Mouse (Mus musculus) lung, adult 2 months (tissue): ENCODE data around the gene Gan. TPM values are rescaled to one million over a fixed set of nuclear protein-coding genes. Genes with fewer than 3 reads are reported as not detected.

ENCODE experiments used
- DNase-seq: peaks from one replicate; pipeline ENCODE4 v3.0.0; 2022
- H3K4me1 ChIP-seq: fragments of 200-500 bp; 2 replicates; pipeline ENCODE4 v1.6.1; 2011; ENCODE audit warnings: low read length; ENCODE audit not compliant: control insufficient read depth, insufficient read depth
- H3K4me3 ChIP-seq: fragments of 200-500 bp; replicated peaks from 2 replicates; pipeline ENCODE3; 2011; ENCODE audit warnings: low read depth, mild to moderate bottlenecking, control low read depth, low read length; ENCODE audit errors: extremely low read depth
- CTCF ChIP-seq: fragments of 200-500 bp; IDR thresholded peaks from 2 replicates; pipeline ENCODE4 v1.5.1; 2011; ENCODE audit warnings: mild to moderate bottlenecking, low read length, control low read depth; ENCODE audit not compliant: insufficient read depth
- POLR2A ChIP-seq: fragments of 200-500 bp; IDR thresholded peaks from 2 replicates; pipeline ENCODE4 v1.6.1; 2011; ENCODE audit warnings: low read depth, mild to moderate bottlenecking, control low read depth, low read length, borderline replicate concordance; ENCODE audit errors: extremely low read depth
- WGBS: fragments of 180-500 bp; shearing (Covaris S2); methylation state at CpG from one replicate; pipeline ENCODE4 v1.1.7; 2018; 5-methylcytosine and 5-hydroxymethylcytosine counted together
- polyA plus RNA-seq: library from polyadenylated mRNA; depleted of rRNA; stranded (reverse); fragments of >200 nt; gene quantifications from 2 replicates; pipeline ENCODE4 v1.2.3, GENCODE M21; 2012

Gene Gan
- polyA plus RNA-seq, 1 experiment: 8.6 TPM

- TF ChIP-seq POLR2A (no peak), CTCF (no peak)
- 53% methylated on average over 13 of the region's 13 CpGs for WGBS
- Histone ChIP-seq H3K4me1 (0 out of 2 replicates have a peak, but pooled peaks cover 3% of the 10 kb centered on the region), H3K4me3 (no peak overlapping the region)
- no peak for DNase-seq
These were observed 33.9 kb upstream of the Gan start for GRCm38 (mm10) chr8:117123850-117124633.

DNA sequence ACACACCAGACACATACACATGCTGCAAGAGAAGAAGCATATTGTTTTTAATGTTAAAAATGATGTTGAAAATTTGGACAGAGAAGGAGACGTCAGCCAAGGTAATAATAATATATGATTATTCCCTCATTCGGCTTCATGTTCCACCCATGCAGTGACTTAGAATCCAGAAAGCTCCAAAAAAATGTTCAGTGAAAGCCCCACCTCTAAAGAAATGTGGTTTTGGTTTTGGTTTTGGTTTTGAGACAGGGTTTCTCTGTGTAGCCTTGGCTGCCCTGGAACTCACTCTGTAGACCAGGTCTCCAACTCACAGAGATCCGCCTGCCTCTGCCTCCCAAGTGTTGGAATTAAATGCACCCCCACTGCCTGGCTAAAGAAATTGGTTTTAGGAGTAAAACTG, 32.1 kb upstream of the Gan start:
- H3K4me1 ChIP-seq: 0 out of 2 replicates have a peak, but pooled peaks cover 3% of the 10 kb centered on the region
- no peak for DNase-seq
- no peak overlapping the region for H3K4me3 ChIP-seq
- WGBS: 87% methylated on average over 3 of the region's 3 CpGs
- no peak for TF ChIP-seq POLR2A
- TF ChIP-seq CTCF: no peak

DNA sequence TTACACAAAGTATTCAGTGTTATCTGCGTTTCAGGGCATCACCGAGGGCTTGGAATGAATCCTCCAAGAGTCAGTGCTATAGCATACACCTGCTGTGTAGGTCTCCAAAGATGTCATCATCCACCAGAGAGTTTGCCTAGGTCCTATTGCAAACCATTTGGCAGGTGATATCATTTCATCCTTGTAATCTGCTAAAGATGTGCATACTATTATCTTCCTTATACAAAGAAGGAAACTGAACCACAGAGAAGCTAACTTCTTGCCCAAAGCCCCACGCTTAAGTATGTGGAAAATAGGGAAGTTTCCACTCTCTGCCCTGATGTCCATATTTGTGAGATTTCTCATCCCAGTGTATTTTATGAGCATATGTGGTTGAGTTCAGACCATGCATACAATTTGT, 31.5 kb upstream of the Gan start:
- Histone ChIP-seq H3K4me1 (0 out of 2 replicates have a peak, but pooled peaks cover 3% of the 10 kb centered on the region), H3K4me3 (no peak overlapping the region)
- 88% methylated on average over 3 of the region's 3 CpGs for WGBS
- DNase-seq: no peak
- TF ChIP-seq POLR2A (no peak), CTCF (no peak)

GRCm38 (mm10) chr8:117127063-117127462, 30.9 kb upstream of the Gan start:
- WGBS: 80% methylated on average over 8 of the region's 8 CpGs
- TF ChIP-seq POLR2A (no peak), CTCF (peak; percentile 35; the same call in 1 of the 2 replicates)
- H3K4me3 ChIP-seq: no peak overlapping the region
- no peak for DNase-seq
- 0 out of 2 replicates have a peak, but pooled peaks cover 3% of the 10 kb centered on the region for H3K4me1 ChIP-seq

DNA sequence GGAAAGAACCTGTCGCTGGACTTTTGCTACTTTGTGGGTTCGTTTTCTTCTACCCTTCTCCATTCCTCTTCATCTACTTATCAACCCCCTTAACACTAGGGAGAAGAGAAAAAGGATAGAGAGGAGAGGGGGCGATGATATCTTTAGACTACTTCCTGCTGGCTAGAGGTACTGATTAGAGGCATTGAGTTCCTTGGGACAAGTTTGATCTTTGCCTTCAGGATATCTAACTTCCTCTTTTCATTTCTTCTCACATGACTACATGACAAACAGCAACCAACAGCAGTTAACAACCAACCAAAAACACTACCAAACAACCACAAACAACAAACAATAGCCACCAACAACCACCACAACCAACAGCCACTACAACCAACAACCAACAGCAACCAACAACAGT, 24.2 kb upstream of the Gan start:
- H3K4me3 ChIP-seq: no peak overlapping the region
- no peaks in the 10 kb centered on the region for H3K4me1 ChIP-seq
- WGBS: 72% methylated on average over 3 of the region's 3 CpGs
- no peak for DNase-seq
- TF ChIP-seq CTCF (no peak), POLR2A (no peak)

DNA sequence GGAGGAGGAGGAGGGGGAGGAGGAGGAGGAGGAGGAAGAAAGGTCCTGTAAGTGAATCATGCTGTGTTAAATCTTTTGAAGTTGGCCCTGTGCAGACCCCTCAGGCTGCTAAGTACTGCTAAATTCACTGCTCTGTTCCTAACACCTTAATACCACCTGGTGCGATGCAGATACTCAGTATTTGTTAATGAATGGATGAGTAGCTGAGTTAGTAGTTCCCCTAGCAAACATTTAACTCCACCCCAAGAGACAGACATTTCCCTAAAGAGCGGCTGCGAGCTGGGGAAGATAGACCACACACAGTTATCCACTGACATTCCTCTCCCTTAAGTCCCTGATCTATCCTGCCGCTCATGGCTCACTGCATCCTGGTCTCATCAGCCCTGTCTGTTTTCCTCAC, 21.6 kb upstream of the Gan start:
- 57% methylated on average over 4 of the region's 4 CpGs for WGBS
- H3K4me1 ChIP-seq: no peaks in the 10 kb centered on the region
- no peak overlapping the region for H3K4me3 ChIP-seq
- TF ChIP-seq POLR2A: no peak
- no peak for TF ChIP-seq CTCF
- DNase-seq: no peak

GRCm38 (mm10) chr8:117136763-117137162, 21.2 kb upstream of the Gan start:
- no peaks in the 10 kb centered on the region for H3K4me1 ChIP-seq
- WGBS: 33% methylated on average over 2 of the region's 2 CpGs
- no peak overlapping the region for H3K4me3 ChIP-seq
- TF ChIP-seq CTCF (no peak), POLR2A (no peak)
- no peak for DNase-seq

- TF ChIP-seq CTCF (no peak), POLR2A (no peak)
- 36% methylated on average over 11 of the region's 11 CpGs for WGBS
- Histone ChIP-seq H3K4me3 (no peak overlapping the region), H3K4me1 (no peaks in the 10 kb centered on the region)
- DNase-seq: no peak
These were observed 20.6 kb upstream of the Gan start for GRCm38 (mm10) chr8:117137357-117137756.

- no peaks in the 10 kb centered on the region for H3K4me1 ChIP-seq
- TF ChIP-seq POLR2A (no peak), CTCF (0 out of 2 replicates have a peak, but pooled peaks have one; percentile 9)
- no peak overlapping the region for H3K4me3 ChIP-seq
- no peak for DNase-seq
- WGBS: 92% methylated on average over 6 of the region's 6 CpGs
These were observed 9.4 kb upstream of the Gan start for GRCm38 (mm10) chr8:117148520-117148919.

DNA sequence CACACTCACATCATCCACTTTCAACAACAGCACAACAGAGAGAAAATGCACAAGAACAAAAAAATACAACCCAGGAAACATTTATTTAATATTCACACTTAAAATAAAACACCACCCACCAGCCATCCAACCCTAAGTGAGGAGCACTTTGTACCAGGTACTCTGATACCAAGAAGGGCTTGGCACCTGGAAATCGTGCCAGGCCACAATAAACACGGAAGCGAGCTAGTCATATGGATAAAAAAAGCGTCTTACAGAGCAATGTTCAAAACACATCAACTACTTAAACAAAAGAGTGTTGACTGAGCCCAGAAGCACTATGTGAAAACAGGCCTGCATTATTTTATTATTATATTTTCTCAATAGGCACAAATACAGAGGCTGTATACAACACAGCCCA, 1.8 kb upstream of the Gan start:
- 62% methylated on average over 4 of the region's 4 CpGs for WGBS
- Histone ChIP-seq H3K4me3 (no peak overlapping the region), H3K4me1 (peaks cover 12% of the 10 kb centered on the region; the same call in 1 of the 2 replicates)
- TF ChIP-seq POLR2A (no peak), CTCF (no peak)
- no peak for DNase-seq
